Mouse (Mus musculus) spleen, embryonic (tissue): Measurements from ENCODE around the gene Zfp982.
"Not testable (repeated sequence)": the region's sequence is repeated elsewhere in the genome, so short reads cannot be mapped to it uniquely, and the experiment has no call there.

Experiments
- CTCF ChIA-PET: fragments of 350-600 bp; sonication (Branson Sonifier 250); formaldehyde crosslinking; loops from one replicate; lab custom pipeline; 2022; lab: Charles Lee

Gene Zfp982

DNA sequence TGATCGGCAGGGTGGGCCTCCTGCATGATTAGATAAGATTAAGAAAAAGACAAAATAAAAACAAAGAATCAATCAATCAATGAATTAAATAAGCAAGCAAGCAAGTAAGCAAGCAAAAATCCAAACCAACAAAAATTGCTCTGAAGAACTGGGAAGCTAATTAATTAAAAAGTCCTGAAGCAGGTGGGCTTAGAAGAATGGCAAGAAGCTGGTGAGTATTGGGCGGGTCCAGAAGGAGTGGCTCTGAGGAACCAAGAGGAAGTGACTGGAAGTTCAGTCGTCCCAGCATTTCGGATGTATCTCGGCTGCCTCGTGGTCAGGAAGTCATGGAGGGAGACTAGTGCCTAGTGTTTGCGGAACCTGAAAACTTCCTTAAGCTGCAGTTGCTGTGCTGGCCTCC lies at the start of gene Zfp982:
TSS of gene Zfp982 (plus strand) at position 301 of the 400 bp plus-strand sequence.
- CTCF ChIA-PET = not testable (repeated sequence)

DNA sequence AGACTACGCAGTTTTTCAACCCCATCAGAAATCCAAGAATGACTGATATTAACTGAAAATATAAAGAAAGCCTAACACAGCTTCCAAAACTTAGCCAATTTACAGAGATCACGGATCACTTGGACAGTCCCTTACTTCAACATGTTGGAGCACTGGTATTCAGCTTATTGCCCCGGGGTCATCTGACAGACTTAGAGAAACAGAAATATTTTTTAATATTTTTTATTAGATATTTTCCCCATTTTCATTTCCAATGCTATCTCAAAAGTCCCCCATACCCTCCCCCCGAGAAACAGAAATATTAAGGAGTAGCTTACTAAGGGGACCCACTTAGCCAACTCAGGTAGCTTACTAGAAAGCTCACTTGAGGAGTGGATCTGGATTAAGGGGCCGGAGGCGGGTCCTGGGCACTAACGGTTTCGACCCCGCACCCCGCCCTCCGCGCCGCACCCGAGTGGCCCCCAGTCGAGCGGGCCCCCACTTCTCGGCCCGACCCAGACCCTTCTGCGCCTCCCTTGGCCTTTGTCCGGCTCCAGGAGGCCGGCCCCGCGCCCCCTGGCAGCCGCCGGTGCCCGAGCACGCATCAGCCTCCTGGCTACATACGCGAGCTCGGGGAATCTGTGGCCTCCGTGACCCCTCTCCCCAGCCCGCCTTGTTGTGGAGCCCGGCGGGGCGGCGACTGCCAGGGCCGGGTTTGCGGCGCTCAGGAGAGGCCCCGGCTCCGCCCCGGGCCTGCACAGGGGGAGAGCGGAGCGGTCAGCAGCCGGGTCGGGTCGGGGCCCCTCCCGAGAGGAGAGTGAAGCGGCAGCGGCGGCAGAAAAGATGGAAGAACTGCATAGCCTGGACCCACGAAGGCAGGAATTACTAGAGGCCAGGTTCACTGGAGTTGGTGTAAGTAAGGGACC lies 49.3 kb upstream of the Zfp982 start:
- CTCF ChIA-PET = not testable (repeated sequence)

DNA sequence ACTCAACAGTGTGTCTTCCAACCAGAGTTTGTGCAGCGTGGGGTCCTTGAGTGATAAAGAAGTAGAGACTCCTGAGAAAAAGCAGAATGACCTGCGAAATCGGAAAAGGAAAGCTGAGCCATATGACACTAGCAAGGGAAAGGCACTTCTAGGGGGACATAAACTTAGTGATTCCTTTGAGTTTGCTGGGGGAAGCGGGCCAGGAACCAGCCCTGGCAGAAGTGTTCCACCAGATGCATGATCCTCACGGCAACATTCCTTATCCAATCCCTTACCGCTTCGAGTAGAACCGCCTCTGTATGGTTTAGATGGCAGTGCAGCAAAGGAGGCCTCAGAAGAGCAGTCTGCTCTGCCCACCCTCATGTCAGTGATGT lies 48.7 kb upstream of the Zfp982 start:
- CTCF ChIA-PET = not testable (repeated sequence)

DNA sequence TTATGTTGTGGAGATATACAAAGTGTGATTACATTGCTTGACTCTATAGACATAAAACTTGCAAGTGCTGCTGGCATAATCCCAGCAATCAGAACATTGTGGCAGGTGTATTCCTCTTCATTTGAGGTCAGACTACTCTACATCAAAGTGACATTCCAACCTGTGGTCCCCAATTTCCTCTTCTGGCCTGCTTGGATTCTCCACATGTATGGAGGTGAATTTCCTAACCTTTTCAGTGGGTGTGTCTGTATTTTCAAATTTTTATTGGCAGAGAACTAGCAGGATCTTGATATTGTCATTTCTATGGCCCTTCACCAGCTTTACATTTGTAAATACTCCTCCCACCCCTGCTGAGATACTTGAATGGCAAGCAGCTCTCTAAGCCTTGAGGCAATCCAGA lies 46.8 kb upstream of the Zfp982 start:
- CTCF ChIA-PET = not testable (repeated sequence)

DNA sequence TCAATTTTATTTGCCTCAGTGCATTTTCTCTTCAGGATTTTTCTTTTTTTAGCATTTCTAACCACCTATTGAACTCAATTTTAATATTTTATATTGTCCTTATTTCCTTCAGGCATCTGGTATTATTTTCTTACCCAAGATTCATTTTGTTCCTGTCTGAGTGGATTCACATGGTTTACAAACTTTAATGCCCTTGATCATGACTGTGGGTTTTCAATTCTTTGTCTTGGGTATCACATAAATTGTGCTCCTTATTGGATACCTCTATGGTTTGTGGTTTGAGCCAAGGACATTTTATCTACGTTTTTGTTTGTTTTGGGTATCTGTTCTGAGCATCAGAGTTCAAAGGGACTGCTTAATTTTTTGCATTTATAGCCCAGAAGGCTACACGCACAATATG lies 43.9 kb upstream of the Zfp982 start:
- CTCF ChIA-PET = no interaction called here

DNA sequence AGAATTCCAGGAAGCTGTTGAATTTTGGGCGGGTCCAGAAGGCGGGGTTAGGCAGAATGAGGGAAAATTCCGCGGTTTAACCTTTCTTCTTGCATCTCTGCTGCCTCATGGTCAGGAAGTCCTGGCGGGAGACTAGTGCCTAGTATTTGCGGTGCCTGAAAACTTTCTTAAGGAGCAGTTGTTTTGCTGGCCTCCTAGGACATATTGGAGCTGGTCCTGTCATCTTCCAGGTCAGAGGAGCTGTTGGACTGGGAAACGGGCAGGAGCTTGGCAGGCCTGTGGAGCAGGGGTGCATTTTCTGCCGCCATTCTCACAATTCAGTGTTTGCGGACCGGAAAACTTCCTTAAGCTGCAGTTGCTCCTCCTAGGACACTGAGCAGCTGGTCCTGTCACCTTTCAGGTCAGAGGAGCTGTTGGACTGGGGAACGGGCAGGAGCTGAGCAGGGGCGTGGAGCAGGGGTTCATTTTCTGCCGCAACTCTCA lies 43.1 kb upstream of the Zfp982 start:
- CTCF ChIA-PET = no interaction called here

DNA sequence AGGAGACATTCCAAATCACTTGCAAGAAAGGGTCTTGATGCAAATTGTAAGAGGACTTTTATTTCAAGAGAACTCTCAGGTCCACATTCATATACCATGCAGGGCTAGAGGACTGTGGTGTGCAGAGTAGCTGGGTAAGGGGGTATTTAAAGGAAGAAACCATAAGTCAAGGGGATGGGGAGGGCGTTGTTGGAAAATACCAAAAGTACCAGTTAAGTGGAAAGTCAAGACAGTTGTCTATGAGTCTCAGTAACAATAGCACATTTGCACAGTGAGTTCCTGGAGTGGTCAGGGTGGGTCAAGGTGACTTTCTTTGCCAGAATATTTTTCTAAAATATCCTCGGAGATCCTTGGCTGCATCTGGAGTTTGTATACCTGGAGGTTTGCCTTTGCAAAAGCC lies 42.2 kb upstream of the Zfp982 start:
- CTCF ChIA-PET = not testable (repeated sequence)

DNA sequence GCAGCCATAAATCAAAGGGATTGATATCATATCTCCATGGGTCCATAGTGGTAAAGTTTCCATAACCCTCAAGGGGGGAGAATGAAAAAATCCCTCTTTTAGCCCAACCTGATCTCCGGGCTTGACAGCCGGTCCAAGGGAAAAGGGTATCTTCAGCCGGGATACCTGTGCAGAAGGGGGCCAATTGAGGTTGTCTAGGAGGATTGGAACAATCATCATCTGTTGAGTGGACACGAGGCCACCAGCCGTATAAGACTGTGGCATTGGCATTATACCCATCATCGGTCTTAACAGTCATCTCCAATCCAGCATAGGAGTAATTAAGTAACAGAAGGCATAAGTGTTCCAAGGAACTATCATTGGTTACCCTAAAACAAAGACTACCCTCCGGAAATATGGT lies 25.0 kb upstream of the Zfp982 start:
- CTCF ChIA-PET = not testable (repeated sequence)

DNA sequence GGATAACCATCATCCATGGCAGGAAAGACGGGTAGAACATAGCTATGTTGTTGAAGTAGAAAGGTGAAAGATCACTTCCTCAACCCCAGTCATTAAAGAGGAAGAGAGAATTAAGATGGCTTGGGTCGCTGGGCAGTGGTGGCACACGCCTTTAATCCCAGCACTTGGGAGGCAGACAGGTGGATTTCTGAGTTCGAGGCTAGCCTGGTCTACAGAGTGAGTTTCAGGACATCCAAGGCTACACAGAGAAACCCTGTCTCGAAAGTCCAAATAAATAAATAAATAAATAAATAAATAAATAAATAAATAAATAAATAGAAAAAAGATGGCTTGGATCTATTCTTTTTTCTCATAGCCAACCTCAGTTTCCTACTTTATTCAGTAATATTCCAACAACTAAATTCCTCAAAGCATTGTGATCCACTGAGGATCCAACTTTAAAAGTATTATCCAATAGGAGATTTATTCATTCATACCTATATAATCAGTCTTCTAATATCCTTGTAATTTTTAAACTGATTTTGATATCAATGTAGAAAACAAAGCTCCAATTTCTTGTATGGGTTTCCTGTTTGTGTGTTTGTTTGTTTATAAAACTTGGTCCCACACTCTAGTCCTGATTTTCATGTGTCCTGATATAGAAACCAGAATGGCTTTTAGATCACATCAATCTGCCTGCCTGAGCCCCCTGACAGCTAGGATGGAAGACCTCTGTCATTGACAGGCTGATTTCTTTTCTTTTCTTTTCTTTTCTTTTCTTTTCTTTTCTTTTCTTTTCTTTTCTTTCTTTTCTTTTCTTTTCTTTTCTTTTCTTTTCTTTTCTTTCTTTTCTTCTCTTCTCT lies 6.8 kb downstream of the Zfp982 start:
- CTCF ChIA-PET = not testable (repeated sequence)

DNA sequence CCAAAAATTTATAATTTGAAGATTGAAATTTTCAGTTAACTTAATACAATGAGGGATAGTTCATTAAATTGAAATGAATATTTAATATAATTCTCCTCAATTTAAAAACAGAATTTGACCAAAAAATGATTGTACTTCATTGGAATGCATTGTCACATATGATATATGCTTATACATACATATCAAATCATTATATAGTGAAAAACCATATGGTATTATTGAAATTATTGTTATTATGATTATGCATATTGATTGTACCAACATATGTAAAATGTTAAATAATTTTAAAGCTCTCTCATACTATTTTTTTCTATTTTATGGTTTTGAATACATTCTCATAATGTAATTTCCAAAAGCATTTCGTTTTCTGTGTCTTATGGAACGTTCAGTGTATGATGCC lies 17.0 kb downstream of the Zfp982 start:
- CTCF ChIA-PET = no interaction called here

DNA sequence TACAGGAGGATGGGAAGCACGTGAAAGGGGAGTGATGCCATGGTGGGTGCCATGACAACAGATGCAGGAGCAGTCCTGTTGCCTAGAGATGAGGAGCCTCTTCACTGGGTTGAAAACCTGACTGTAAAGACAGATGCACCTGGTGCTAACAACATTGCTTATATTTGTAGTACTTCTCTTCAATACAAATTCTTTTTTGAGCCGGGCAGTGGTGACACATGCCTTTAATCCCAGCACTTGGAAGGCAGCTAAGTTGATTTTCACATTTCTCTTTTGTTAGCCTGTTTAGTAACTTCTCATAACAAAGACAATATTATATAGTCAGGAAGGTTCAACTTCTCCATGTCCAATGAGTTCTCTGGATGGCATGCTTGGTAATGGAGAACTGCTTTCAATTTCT lies 26.8 kb downstream of the Zfp982 start:
- CTCF ChIA-PET = no interaction called here

DNA sequence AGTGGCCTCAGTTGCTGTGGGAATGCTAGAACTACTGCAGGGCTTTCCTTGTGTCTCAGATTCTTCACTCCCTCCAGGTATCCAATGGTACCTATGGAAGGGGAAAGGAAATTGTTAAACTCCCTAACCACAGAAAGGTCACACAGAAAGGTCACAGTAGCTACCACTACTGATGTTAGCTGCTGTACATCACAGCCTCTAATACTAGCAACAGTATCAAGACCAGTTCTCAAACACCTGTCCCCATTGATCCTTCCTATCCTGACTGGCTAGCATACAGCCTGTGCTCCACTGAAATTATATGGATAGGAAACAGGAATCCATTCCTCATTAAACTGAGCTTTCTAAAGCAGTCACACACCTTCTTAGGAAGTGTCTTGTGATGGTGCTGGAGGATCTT lies 27.9 kb downstream of the Zfp982 start:
- CTCF ChIA-PET = no interaction called here

DNA sequence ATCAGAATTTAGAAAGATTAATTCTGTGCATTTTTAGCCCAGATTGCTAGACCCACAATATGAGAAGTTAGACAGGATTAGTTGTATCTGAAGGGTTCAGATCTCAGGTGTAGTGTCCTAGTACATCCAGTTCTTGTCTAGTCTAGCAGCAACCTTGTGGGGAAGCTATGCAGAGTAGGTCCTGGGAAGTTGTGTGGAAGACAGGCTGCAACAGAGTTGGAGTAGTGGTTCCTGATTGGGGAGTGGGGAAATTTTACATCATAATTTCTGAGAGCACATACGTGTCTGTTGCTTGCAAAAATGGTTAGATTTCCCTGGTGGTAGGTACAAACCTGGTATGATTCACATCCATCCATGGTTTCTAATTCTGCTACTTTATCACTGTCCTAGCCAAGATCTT lies 32.9 kb downstream of the Zfp982 start:
- CTCF ChIA-PET = no interaction called here

DNA sequence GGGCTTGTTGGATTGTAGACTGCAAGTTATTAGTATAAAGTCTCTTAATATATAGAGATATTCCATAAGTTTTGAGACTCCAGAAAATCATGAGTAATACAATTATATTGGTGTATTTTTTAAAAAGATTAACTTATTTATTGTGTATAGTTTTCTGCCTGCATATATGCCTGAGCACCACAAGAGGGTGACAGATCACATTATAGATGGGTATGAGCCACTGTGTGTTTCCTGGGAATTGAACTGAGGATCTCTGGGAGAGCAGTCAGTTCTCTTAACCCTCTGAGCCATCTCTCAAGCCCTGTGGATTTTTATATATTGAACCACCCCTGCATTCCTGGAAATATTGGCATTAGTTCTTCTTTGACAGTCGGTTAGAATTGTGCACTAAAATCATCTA lies 38.1 kb downstream of the Zfp982 start:
- CTCF ChIA-PET = no interaction called here

DNA sequence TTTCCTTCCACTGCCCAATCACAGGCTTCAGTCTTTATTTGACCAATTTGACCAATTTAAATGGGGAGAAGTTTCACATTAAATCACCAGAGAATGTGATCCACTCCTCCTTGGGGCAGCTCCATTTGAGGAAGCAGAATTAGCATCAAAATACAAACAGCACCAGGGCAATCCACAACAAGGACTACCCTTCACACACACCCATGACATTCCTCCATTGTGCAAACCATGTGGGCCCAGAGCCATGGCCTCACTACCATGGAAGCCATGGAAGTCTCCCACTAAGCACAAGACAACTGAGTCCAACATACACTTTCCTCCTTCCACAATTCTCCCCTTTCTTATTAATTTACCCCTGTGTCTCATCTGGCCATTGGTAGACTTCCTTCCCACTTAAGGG lies 43.7 kb downstream of the Zfp982 start:
- CTCF ChIA-PET = not testable (repeated sequence)

DNA sequence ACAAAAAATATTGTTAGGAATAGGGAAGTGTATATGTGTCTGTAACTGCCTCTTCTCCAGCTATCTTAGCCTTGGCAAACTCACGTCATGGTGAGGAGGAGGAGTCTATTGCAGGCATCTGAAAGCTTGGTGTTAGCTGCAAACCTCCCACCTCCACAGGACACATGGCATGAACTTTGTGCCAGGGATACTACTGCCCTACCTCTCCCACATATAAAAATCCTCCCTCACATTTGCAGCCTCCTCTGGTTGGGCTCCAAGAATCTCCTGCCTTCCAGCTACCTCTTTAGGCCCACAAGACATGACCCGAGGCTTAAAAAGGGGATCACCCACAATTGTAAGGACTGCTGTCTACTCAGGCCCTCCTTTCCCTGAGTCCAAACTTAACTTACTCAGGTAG lies 45.5 kb downstream of the Zfp982 start:
- CTCF ChIA-PET = no interaction called here

DNA sequence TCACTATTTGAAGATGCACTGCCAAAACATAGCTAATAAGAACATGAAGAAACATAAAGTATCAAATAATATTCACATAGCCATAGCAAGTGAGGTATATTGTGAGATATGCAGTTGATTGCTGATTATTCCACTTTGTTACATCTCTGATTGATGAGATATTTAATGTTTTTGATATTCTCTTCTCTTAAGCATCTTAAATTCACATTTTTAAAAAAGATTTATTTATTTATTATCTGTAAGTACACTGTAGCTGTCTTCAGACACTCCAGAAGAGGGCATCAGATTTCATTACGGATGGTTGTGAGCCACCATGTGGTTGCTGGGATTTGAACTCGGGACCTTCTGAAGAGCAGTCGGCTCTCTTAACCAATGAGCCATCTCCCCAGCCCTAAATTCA lies 47.7 kb downstream of the Zfp982 start, which contains the start of gene Gm16503:
TSS of gene Gm16503 (plus strand) at position 301 of the 400 bp plus-strand sequence.
- CTCF ChIA-PET = not testable (repeated sequence)

DNA sequence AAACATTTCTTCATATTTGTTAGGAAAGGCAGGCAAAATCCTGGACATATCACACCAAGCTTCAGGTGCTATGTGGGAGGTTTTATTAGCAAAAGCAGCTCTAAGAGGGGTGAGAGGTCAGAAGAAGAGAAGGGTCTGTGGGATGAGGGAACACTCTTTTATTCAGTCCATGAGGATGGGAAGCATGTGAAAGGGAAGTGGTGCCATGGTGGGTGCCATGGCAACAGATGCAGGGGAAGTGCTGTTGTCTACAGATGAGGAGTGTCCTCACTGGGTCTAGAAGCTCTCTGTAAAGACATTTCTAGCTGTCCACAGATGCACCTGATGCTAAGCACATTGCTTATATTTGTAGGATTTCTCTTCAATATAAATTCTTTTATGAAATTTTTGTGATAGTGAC lies 48.9 kb downstream of the Zfp982 start:
- CTCF ChIA-PET = no interaction called here

DNA sequence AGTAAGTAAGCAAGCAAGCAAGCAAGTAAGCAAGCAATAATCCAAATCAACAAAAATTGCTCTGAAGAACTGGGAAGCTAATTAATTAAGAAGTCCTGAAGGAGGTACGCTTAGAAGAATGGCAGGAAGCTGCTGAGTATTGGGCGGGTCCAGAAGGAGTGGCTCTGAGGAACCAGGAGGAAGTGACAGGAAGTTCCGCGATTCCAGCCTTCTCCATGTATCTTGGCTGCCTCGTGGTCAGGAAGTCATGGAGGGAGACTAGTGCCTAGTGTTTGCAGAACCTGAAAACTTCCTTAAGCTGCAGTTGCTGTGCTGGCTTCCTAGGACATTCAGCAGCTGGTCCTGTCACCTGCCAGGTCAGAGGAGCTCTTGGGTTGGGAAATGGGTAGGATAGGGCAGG lies 60.9 kb downstream of the Zfp982 start, which contains the start of gene Zfp985:
TSS of gene Zfp985 (plus strand) at position 207 of the 400 bp plus-strand sequence.
- CTCF ChIA-PET = not testable (repeated sequence)

DNA sequence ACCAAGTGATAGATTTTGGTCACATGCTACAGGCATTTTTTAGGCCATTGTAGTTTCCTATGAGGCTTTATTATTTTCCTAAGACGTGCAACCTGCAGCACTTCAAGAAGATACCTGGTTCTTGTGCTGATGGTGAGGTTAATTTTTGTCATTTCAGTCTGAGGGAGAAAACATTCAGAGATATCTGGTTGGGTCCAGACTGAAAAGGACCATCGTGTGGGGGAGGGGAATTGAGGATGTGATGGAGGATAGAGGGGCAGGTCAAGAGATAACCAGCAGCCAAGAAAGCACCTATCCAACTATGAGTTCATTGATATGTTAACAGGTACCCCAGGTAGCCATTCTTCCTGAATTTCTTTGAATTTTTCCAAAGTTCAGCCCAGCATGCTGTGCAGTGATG lies 62.1 kb downstream of the Zfp982 start:
- CTCF ChIA-PET = not testable (repeated sequence)

DNA sequence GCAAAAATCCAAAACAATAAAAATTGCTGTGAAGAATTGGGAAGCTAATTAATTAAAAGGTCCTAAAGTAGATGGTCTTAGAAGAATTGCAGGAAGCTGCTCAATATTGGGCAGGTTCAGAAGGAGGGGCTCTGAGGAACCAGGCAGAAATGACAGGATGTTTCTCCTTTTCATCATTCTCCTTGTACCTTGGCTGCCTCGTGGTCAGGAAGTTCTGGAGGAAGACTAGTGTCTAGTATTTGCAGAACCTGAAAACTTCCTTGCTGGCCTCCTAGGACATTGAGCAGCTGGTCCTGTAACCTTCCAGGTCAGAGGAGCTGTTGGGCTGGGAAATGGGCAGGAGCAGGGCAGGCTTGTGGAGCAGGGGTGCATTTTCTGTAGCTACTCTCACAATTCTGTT lies 64.7 kb downstream of the Zfp982 start:
- CTCF ChIA-PET = not testable (repeated sequence)

DNA sequence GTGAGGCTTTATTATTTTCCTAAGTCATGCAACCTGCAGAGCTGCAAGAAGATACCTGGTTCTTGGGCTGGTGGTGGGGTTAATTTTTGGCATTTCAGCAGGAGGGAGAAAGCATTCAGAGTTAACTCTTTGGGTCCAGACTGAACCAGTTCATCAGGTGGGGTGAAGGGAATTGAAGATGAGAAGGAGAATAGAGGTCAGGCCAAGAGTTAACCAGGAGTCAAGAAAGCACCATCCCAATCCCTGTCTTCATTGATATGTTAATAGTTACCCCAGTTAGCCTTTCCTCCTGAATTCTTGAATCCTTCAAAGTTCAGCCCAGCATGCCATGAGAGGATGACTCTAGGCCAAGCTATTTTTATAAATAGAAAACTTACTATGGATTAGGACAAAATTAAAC lies 65.8 kb downstream of the Zfp982 start:
- CTCF ChIA-PET = not testable (repeated sequence)

DNA sequence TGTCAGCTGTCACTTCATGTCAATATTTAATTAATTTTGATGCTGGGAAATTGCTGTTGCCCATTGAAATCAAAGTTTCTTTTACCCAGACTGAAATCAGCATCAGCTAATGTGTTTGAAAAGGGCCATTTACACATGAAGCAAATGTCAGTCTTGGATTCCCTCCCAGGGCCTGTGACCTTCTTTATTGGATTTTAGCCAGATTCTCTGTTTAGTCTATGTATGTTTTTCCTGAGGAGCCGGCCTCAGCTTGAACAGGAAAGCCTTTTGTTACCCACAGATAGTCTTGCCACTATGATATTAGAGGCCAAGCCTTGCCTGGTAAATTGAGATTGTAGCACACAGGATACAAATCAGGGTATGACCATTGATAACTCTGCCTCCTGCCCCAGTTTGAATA lies 66.9 kb downstream of the Zfp982 start:
- CTCF ChIA-PET = not testable (repeated sequence)
